Mouse (Mus musculus) left cerebral cortex, adult 9 months (tissue): ENCODE measurements around the gene Apoa5.

Experiments
- DNase-seq, 2 experiments: peaks; one replicate each; pipeline ENCODE4 v3.0.0; 2022; ENCODE audit warnings: low spot score in 2 of 2

Apoa5 gene

DNA sequence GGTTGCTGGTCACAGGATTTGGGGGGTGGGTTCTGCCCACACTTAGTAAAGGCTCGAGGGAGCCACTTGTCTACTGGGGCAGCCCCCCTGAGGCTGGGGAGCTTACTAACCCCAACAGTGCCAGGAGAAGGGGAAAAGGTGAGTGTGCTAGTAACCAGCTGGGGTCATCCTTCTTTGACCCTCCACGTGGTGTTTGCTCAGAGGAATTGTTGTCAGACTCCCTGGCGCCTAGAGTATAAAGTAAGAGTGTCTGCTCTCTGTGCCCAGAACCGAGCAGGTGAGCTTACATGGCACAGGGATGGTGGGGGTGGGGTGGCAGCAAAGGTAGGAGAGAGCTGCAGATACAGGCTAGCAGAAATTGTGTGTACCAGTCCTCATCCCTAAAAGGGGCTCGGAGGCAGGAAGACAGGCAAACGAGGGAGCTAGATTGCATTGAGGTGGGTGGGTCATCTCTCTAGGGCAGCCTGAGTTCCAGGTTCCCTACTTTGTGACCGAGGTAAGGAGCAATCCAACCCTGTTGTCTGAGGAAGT lies at the start of gene Apoa5:
TSS of gene Apoa5 (plus strand) at position 291 of the 531 bp plus-strand sequence.
- no peak for DNase-seq

DNA sequence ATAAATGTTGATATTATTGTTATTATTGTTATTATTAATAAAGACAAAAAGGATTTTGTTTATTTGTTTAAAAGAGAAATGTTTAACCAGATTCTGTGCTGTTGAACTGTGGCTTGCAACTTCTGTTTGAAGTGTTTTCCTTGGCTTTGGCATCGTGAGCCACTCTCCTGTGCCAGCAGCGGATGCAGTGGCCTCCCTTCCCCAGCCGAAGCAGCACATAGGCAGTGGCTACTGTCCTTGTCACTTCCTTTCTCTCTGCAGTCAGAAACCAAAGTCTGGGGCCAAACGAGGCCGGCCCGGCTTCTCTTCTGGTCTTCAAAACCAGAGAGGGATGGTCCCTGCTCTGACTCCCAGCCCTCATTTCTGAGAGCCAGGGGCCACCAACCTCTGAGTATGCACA lies 45.3 kb upstream of the Apoa5 start:
- DNase-seq = no peak

DNA sequence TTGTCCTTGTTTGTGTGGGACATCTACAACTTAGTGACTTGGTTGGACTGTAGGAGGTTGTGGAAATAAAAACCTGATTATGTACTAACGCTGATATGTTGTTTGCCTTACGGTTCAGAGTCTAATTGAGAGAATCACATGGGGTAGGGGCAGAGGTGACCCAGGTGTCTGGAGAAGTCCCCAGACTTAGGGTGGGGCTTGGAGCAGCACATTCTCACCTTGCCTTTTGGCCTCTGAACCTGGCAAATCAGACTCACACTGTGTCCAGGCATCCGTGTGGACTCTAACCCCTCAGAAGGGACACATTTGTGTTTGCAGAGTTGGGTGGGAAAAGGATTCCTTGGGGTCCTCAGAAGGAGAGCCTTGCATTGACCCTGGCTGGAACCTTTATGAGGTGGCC lies 44.3 kb upstream of the Apoa5 start:
- DNase-seq = no peak

DNA sequence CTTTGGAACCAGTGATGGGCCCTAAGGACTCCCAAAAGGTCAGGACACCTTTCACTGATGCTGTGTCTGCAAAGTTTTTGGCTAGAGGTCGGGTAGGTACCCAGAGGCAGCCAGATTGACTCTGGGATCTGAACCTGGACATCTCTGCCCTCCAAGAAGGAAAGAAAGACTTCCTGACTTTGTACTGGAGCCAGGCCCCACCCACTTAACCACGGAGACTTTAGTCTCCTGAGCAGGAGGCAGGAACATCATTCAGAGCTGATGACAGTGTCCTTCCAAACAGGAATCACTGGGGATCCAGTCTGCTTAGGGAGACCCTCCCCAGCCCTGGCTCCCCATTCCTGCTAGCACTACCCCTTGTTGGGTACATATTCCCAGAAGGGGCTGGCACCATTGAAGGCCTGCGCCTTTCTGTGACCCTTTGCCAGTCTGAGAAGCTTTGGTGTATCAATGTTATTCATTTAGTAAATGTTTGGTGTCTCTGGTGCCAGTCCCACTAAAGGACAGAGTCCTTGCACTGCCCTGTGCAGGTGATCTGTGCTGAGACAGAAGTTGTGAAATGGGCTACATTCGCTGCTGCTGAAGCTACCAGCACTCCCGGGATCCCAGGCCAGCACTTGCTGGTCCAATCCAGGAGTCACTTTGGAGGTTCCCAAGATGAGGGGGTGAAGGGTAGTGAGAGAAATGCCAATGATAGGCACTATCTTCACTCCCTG lies 43.3 kb upstream of the Apoa5 start:
- DNase-seq = no peak

DNA sequence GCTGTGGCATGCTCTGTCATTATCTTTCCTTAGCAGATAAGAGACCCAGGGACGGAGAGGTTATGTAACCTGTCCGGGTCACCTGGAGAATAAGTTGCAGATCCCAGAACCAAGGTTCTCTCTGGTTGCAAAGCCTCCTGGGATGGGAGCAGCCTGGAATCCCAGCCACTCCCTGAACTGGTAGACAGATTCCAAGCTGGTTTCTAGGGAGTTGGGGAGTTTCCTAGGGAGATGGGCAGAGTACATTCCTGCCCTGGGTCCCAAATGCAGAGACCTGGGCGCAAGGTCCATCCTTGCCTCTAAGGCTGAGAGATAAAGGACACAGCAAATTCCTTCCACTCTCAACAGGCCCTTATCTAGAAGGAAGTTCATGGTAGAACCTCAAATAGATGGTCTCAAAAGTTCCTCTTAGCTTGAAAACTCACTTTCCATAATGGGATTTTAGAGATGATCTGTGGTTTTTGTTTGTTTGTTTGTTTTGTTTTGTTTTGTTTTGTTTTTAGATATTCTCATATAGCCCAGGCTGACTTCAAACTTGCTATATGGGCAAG lies 41.3 kb upstream of the Apoa5 start:
- no peak for DNase-seq

DNA sequence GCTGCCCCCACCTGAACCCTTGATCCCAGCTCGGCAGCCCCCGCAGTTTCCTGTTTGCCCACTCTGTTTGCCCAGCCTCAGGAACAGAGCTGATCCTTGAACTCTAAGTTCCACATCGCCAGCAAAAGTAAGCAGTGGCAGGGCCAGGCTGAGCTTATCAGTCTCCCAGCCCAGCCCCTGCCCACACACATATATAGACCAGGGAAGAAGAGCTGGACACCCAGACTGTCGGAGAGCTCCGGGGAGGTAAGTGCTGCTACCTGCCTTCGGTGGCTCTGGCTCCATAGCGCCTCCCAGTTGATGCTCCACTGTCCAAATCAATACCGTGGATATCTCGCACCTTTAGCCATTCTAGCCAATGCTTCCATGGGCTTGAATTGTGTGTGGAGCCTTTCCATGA lies 39.9 kb upstream of the Apoa5 start, which contains the start of gene Apoa1:
TSS of gene Apoa1 (plus strand) at position 90 of the 400 bp plus-strand sequence.
- DNase-seq = no peak

DNA sequence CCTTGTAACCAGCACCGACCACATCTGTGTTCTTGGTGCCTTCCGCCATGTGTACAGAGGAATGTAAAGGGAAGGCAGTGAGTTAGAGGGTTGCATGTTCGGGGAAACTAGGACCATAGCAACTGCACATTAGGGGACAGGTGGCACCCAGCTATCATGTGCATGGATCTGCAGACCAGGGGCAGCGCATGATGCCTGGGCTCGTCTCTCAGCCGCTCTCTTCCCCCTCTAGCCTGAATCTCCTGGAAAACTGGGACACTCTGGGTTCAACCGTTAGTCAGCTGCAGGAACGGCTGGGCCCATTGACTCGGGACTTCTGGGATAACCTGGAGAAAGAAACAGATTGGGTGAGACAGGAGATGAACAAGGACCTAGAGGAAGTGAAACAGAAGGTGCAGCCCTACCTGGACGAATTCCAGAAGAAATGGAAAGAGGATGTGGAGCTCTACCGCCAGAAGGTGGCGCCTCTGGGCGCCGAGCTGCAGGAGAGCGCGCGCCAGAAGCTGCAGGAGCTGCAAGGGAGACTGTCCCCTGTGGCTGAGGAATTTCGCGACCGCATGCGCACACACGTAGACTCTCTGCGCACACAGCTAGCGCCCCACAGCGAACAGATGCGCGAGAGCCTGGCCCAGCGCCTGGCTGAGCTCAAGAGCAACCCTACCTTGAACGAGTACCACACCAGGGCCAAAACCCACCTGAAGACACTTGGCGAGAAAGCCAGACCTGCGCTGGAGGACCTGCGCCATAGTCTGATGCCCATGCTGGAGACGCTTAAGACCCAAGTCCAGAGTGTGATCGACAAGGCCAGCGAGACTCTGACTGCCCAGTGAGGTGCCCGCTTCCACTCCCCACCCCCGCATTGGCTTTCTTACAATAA lies 38.6 kb upstream of the Apoa5 start:
- peak; percentile 81 to 93 for DNase-seq

DNA sequence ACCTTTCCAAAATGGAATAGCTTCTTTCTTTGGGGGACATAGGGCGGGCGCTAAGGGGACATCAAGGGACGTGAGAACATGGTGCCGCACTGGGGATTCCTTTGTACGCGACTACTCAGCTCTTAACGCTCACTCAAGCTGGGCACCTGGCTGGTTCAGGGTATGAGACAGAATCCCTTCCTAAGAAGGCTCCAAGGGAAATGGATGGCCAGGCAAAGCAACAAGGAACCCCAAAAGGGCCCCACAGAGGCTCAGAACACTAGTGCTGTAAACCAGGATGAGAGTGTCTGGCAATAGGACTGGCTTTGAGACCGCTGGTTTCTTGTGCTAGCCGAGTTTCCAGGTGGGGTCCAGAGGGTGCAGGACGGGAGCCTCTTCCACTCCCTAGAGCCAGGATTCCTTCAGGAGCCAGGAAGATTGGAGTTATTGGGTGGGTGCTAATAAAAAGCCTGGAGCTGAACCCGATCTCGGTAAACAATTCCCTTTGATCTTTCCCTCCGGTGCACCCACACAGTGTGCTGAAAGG lies 37.9 kb upstream of the Apoa5 start:
- DNase-seq = no peak

DNA sequence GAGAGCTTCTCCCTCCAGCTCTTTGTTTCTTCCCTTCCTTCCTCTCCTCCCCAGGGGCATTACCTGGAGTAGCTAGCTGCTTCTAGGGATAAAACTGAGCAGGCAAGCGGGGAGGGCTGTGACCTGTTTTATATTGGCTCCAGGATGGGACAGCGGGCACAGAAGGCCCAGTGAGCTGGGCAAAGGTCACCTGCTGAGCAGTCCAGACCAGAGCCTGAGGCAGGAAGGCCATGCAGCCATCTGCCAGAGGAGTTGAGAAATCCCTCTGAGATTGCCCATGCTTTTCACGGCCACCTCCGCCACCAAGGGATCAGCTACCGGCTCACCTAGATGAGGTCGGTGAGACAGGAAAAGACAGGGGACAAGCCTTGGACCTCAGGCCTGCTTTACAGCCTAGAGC lies 33.2 kb upstream of the Apoa5 start:
- DNase-seq = no peak

DNA sequence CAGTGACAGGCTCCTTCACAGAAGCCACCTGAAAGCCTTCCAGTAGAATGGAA lies 33.0 kb upstream of the Apoa5 start, which contains the start of gene Apoc3:
TSS of gene Apoc3 (minus strand) at position 41 of the 53 bp plus-strand sequence.
- no peak for DNase-seq

DNA sequence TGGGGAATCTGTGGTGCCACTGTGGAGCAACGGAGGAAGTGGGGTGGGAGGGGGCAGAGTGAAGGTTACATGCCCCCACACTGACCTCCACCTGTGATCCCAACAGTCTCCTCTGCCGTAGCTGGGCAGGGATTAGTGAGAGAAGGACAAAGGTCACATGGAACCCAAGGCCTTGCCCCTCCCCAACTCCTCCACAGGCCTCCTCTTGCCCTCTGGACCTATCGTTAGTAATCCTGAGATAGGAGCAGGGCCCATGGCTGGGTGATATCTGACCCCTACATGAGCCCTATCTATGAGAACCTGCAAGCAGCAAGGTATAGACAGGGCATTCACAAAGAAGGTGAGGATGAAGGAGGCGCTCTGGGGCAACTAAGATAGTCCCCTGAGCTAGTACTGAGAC lies 32.8 kb upstream of the Apoa5 start:
- DNase-seq = no peak

DNA sequence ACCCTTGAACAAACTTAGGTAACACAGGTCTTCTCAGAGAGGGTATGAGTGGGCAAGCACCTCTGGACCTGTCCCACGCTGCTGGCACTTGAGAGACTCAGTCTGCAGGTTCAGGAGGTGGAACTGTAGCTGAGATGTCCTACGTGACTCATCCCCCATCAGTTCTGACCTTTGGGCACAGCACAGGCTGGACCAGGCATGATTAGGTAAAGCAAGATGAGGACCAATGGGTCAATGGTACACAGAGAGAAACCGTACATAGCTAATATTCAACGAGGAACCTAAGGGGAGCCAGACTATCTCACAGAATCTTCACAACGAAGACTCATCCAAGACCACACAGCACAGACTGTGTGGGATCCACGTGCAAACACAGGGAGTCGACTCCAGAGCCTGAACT lies 29.6 kb upstream of the Apoa5 start:
- no peak for DNase-seq

DNA sequence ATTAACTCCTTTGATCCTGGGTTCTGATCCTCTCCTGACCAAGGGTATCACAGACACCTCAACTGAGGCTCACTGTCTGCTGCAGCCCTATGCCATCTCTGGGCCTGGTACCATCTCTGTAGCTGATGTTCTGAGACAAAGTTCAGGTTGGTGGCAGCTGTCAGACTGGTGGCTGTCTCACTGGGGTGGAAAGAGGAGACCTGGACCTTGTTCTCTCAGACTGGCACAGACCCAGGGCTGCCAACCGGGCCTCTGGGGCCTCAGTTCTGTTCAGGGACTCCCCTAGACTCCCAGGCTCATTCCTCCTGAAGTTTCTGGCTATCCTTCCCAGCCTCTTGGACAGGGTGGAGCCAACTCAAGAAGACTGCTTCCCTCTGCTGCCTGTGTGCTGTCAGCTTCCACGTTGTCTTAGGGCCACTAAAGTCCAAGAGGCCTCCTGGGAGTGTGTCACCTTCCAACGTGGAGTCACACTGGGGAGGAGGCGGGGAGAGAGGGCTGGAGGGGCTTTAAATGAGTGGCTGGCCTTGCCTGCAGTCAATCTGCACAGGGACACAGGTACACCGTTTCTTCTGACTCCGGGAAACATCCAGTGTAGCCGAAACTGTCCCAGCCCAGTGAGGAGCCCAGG lies 27.8 kb upstream of the Apoa5 start, which contains the start of gene Apoa4:
TSS of gene Apoa4 (plus strand) at position 171 of the 628 bp plus-strand sequence.
- DNase-seq = no peak

DNA sequence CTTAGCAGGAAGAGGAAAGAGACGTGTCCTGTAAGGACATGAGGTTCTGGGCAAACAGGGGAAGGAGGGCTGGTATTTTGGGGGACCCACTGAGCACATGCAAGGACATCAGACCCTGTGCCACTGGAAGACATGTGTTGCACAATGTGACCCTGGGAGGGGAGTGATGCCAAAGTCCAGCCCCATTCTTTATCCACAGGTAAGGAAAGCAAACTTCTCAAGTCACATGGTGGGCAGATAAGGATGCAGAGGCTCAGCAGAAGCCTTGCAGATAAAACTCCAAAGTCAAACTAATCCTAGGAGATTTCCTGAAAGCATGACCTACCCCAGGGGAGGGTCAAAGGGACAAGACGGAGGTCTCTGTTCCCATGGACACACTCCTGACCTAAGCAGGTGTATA lies 26.6 kb upstream of the Apoa5 start:
- DNase-seq = no peak

DNA sequence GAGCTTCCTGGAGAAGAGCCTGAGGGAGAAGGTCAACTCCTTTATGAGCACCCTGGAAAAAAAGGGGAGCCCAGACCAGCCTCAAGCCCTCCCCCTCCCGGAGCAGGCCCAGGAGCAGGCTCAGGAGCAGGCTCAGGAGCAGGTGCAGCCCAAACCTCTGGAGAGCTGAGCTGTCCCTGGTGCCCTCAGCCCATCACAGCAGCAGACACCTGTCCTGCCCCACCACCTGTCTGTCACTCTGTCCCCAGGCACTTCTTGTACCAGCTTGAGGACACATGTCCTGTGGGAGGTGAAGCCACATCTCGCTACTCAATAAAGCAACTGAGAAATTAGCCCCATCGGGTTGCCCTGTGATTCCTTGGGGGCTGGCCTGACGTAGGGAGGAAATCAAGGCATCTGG lies 25.3 kb upstream of the Apoa5 start:
- no peak for DNase-seq

DNA sequence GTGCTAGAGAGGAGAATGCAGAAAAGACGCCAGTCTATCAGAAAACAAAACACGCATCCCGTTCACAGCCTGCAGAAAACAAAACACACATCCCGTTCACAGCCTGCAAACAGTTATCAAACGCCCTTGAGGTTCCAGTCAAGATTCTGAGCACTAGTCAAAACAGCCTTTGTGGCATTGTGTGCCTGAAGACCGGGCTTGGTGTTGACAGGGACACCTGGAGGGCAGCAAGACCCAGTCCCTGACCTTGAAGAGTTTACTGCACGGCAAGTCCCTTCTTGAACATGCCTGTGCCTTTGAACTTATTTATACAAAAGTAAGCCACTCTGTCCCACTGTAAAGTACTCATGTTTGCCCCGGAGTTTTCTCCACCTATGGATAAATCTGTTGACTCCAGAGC lies 24.8 kb upstream of the Apoa5 start:
- no peak for DNase-seq

DNA sequence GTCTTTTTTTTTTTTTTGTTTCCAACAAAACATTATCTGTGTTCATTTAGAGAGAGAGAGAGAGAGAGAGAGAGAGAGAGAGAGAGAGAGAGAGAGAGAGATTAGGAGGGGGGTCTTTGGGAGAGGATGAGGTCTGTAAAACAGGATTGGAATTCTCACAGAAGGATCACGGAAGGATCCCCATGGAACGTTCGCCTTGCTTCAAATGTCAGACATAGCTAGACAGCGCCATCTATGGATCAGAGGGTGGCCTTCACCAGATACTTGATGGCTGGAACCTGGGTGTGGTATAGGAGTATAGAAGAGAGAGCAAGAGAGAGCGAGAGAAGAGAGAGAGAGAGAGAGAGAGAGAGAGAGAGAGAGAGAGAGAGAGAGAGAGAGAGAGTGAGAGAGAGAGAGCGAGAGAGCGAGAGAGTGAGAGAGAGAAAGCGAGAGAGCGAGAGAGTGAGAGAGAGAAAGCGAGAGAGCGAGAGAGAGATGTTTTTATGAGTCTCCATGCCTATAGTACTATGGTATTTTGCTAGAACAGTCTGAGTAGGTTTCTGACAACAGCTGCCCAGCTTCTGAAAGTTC lies 21.6 kb upstream of the Apoa5 start:
- DNase-seq = peak in 1 of 2 experiments; percentile 76

DNA sequence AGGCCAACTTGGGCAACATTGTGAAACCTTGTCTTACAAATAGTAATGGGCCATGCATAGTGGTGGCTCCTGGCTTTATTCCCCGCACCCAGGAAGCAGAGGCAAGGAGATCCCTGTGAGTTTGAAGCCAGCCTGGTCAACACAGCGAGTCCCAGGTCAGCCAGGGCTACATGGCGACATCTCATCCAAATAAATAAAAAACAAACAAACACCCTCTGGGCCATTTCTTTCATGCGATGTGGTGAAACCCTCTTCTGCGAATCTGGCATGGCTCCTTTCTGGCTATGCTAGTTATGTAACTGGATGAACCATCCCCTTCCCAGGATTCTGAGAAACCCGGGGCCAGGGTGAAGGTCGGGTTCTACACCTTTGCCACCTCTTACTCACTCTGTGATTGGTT lies 12.3 kb upstream of the Apoa5 start:
- no peak for DNase-seq

DNA sequence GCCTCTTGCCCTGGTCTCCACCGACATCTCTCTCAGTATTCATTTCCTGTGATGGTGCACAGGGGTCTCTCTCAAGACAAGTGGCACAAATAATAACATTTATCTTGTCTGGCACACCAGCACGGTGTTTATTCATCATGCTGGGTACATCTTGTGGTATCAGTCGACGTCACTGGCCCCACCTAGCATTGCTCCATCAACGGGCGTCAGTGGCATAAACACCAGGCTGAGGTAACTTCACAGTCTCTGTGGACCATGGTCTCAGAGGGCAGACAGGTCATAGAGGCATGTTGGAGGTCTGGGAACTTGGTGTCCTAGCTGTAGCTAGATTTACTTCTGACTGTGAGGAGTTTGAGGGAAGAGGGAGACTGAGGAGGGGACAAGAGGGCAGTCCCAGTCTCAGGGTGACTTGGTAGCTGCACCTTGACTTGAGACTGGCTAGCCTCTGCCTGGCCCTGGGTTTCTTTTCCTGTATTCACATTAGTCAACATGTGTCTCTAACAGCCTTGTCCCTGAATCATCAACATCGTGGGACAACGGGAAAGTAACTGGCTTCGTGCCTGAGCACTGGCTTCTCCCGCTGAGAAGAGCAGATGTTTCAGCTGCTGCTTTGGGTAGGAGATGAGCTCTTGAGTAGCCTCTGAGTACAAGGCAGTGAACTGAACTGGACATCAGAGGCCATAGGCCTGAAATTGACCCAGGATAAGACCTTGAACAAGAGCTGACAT lies 11.6 kb upstream of the Apoa5 start:
- DNase-seq = no peak

DNA sequence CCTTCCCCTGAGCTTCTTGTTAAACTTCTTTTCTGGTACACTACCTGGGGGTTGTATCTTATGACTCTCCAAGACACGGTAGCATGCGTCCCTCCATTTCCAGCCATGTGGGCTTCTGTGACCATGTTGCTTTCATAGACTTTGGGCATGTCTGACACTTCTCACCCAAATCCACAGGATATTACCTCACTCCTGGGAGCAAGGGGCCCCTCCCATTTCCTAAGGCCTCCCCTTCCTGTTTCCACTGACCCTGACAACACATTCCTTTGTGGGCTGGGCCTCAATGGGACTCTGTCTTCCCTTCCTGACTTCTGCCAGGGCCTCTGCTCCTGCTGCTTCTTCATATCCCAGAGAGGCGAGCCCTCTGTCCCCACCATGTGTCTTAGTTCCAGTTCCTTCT lies 10.9 kb upstream of the Apoa5 start:
- DNase-seq = no peak

DNA sequence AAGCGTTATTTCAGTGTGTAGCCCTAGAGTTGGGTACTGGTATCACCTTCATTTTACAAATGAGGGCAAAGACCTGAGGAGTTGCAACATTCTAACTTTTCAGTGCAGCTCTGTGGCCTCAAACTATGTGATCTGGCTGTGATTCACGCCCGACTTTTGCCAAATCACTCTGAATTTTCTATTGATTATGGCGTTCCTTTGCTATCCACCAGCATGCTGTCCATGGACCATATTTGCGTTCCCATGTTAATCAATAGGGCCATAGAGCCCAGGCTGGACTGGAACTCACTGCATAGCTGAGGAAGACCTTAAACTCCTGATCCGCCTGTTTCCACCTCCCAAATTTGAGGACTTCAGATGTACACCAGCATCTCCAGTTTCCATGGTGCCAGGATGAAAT lies 9.3 kb upstream of the Apoa5 start:
- no peak for DNase-seq
